Mouse (Mus musculus): ENCODE data around the gene C2cd2. TPM values are rescaled to one million over a fixed set of nuclear protein-coding genes. Genes with fewer than 3 reads are reported as not detected.
A peak's percentile ranks its signal among the peaks of the same experiment; 100 is the strongest.
"Not testable (repeated sequence)": the region's sequence is repeated elsewhere in the genome, so short reads cannot be mapped to it uniquely, and the experiment has no call there.

The C2cd2 gene
- 9.8 and 15.1 TPM in 2 replicates for total RNA-seq (2014; fragmentation: Nextera tagmentation)
- 7.3 and 10.4 TPM in 2 replicates for total RNA-seq (2017)
- 19.5 and 19.7 TPM in 2 replicates for polyA plus RNA-seq (2012)

DNA sequence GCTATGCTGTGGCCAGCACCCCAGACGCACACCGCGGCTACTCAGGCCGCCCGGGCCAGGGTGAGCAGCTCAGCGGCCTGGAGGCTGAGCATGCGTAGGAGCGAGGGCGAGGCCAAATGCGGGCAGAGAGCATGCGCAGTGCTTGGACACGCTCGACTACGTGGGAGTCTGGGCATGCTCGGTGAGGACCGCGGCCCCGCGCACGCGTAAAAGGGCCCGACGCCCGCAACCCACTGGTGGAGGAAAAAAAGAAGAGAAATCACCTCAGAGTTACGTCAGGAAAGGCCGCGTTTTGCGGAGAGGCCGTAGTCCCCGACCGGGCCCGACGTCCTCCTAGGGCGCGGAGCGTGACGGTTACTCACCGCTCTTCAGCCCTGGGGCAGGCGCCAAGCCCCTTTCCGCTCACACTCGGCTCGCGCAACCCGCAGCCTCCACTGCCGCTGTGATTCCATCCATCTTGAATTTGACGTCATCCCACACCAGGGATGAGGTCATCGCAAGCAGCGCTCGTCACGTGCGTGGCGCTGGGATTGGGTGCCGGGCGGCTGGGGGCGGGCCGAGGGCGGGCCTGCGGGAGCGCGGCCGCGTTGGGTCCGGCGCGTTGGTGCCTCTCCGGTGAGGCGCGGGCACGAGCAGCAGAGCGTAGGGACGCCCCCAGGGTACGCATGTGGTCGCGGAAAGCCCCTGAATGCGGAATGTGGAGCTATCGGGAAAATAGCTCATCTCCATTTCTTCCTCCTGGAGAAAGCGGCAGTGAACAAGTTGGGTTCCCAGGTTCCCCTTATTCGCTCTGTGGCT lies at the start of gene C2cd2, which contains the start of gene Zbtb21:
TSS of gene C2cd2 (minus strand) at position 448 of the 798 bp plus-strand sequence.
TSS of gene Zbtb21 (minus strand) at position 472 of the 798 bp plus-strand sequence.
- H3K4me1 ChIP-seq (ENCODE audit: insufficient read depth, low read depth, low read length): peaks cover 48% of the 10 kb centered on the region
- peaks cover 12% of the 10 kb centered on the region for H3K36me3 ChIP-seq (replicated peaks)

GRCm38 (mm10) chr16:97997383-97997731 lies 35.0 kb upstream of the C2cd2 start:
- not testable (repeated sequence) for DNase-seq (ENCODE audit: low spot score); H3K27me3 ChIP-seq (ENCODE audit: insufficient read depth, low read length)
- H3K36me3 ChIP-seq (replicated peaks): peaks cover 24% of the 10 kb centered on the region
- peaks cover 21% of the 10 kb centered on the region for H3K9me3 ChIP-seq (replicated peaks)
- H3K4me3 ChIP-seq (ENCODE audit: low read depth, low read length): peak overlapping the region; percentile 77
- peak; percentile 6; the same call in 1 of the 2 replicates for ATAC-seq (ENCODE audit: extremely low read depth, insufficient number of reproducible peaks, low FRiP score, poor library complexity, severe bottlenecking)
- H3K4me1 ChIP-seq (ENCODE audit: insufficient read depth, low read depth, low read length): peaks cover 20% of the 10 kb centered on the region

More for the DNA sequence above, at the start of gene C2cd2, which contains the start of gene Zbtb21:
- H3K27me3 ChIP-seq (ENCODE audit: insufficient read depth, low read length): no peaks in the 10 kb centered on the region
- H3K4me3 ChIP-seq (ENCODE audit: low read depth, low read length): peak within 1 kb of the TSS; percentile 93
- H3K9me3 ChIP-seq (replicated peaks): no peaks in the 10 kb centered on the region
- ATAC-seq (ENCODE audit: extremely low read depth, insufficient number of reproducible peaks, low FRiP score, poor library complexity, severe bottlenecking) (peak; percentile 81), DNase-seq (ENCODE audit: low spot score) (peak; percentile 93)
- no peak for TF ChIP-seq POLR2AphosphoS5 (IDR thresholded peaks at IDR 0.05; ENCODE audit: insufficient replicate concordance, low read depth, low read length)
- TF ChIP-seq CTCF (IDR thresholded peaks at IDR 0.05; ENCODE audit: low read depth, low read length): no peak
- no peak for TF ChIP-seq GATA2 (IDR thresholded peaks at IDR 0.05; ENCODE audit: borderline replicate concordance, low read depth, low read length)
- TF ChIP-seq GATA1 (IDR thresholded peaks at IDR 0.05; ENCODE audit: borderline replicate concordance, low read length): no peak
- TF ChIP-seq TAL1 (conservative IDR thresholded peaks at IDR 0.05; ENCODE audit: low read depth, low read length): no peak

GRCm38 (mm10) chr16:97996616-97997382 lies 34.4 kb upstream of the C2cd2 start, which contains the start of gene B230307C23Rik:
B230307C23Rik (plus strand) TSS chr16:97997315.
- Histone ChIP-seq H3K9me3 (replicated peaks) (peaks cover 16% of the 10 kb centered on the region), H3K4me1 (ENCODE audit: insufficient read depth, low read depth, low read length) (peaks cover 20% of the 10 kb centered on the region), H3K27me3 (ENCODE audit: insufficient read depth, low read length) (0 out of 2 replicates have a peak, but pooled peaks cover 4% of the 10 kb centered on the region), H3K4me3 (ENCODE audit: low read depth, low read length) (peak within 1 kb of the TSS; percentile 77), H3K36me3 (replicated peaks) (peaks cover 18% of the 10 kb centered on the region)
- DNase-seq (ENCODE audit: low spot score) (peak; percentile 77), ATAC-seq (ENCODE audit: extremely low read depth, insufficient number of reproducible peaks, low FRiP score, poor library complexity, severe bottlenecking) (peak; percentile 94)
- no peak for TF ChIP-seq GATA2 (IDR thresholded peaks at IDR 0.05; ENCODE audit: borderline replicate concordance, low read depth, low read length)
- TF ChIP-seq CTCF (IDR thresholded peaks at IDR 0.05; ENCODE audit: low read depth, low read length): no peak
- no peak for TF ChIP-seq TAL1 (conservative IDR thresholded peaks at IDR 0.05; ENCODE audit: low read depth, low read length)
- TF ChIP-seq POLR2AphosphoS5 (IDR thresholded peaks at IDR 0.05; ENCODE audit: insufficient replicate concordance, low read depth, low read length): no peak
- no peak for TF ChIP-seq GATA1 (IDR thresholded peaks at IDR 0.05; ENCODE audit: borderline replicate concordance, low read length)

GRCm38 (mm10) chr16:97995849-97996615 lies 33.6 kb upstream of the C2cd2 start:
- Histone ChIP-seq H3K4me3 (ENCODE audit: low read depth, low read length) (peak overlapping the region; percentile 77), H3K9me3 (replicated peaks) (peaks cover 15% of the 10 kb centered on the region), H3K4me1 (ENCODE audit: insufficient read depth, low read depth, low read length) (peaks cover 20% of the 10 kb centered on the region), H3K36me3 (replicated peaks) (peaks cover 18% of the 10 kb centered on the region), H3K27me3 (ENCODE audit: insufficient read depth, low read length) (0 out of 2 replicates have a peak, but pooled peaks cover 4% of the 10 kb centered on the region)
- ATAC-seq (ENCODE audit: extremely low read depth, insufficient number of reproducible peaks, low FRiP score, poor library complexity, severe bottlenecking): no peak
- DNase-seq (ENCODE audit: low spot score): no peak
- no peak for TF ChIP-seq TAL1 (conservative IDR thresholded peaks at IDR 0.05; ENCODE audit: low read depth, low read length)
- TF ChIP-seq GATA2 (IDR thresholded peaks at IDR 0.05; ENCODE audit: borderline replicate concordance, low read depth, low read length): no peak
- no peak for TF ChIP-seq GATA1 (IDR thresholded peaks at IDR 0.05; ENCODE audit: borderline replicate concordance, low read length)
- no peak for TF ChIP-seq CTCF (IDR thresholded peaks at IDR 0.05; ENCODE audit: low read depth, low read length)
- no peak for TF ChIP-seq POLR2AphosphoS5 (IDR thresholded peaks at IDR 0.05; ENCODE audit: insufficient replicate concordance, low read depth, low read length)

DNA sequence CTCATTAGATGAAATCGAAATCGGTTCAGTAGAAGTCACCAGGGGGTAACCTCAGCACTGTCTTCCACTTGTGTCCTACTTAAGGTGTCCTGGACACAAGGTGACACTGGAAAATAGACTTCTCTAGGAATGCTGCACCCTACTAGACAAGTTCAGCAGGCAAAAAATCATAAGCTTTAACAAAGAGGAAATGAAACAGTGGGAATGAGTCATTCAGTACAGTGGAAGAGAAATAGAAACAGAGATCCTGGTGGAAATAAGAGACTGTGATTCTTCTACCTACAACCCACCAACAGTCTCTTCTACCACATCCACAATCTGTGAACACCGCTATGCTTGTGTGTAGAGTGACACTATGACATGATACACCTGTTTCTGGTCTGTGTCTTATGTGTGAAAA lies 30.1 kb upstream of the C2cd2 start:
- ATAC-seq (ENCODE audit: extremely low read depth, insufficient number of reproducible peaks, low FRiP score, poor library complexity, severe bottlenecking); H3K4me3 ChIP-seq (ENCODE audit: low read depth, low read length); DNase-seq (ENCODE audit: low spot score); H3K9me3 ChIP-seq (replicated peaks); H3K36me3 ChIP-seq (replicated peaks); H3K27me3 ChIP-seq (ENCODE audit: insufficient read depth, low read length): not testable (repeated sequence)
- peaks cover 13% of the 10 kb centered on the region for H3K4me1 ChIP-seq (ENCODE audit: insufficient read depth, low read depth, low read length)

DNA sequence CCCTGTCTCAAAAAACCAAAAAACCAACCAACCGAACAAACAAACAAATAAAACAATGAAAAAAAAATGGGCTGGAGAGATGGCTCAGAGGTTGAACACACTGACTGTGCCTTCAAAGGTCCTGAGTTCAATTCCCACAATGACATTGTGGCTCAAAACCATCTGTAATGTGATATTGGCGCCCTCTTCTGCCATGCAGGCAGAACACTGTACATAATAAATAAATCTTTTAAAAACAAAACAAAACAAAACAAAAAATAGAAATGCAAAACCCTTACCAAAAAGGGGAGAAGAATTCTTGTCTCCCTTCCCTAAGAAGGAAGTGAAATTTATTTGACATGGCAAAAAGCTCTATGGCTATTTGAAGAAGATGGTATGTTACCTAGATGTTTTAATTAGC lies 29.1 kb upstream of the C2cd2 start:
- peaks cover 8% of the 10 kb centered on the region; the same call in 1 of the 2 replicates for H3K27me3 ChIP-seq (ENCODE audit: insufficient read depth, low read length)
- DNase-seq (ENCODE audit: low spot score) (no peak), ATAC-seq (ENCODE audit: extremely low read depth, insufficient number of reproducible peaks, low FRiP score, poor library complexity, severe bottlenecking) (no peak)
- peaks cover 10% of the 10 kb centered on the region for H3K4me1 ChIP-seq (ENCODE audit: insufficient read depth, low read depth, low read length)
- no peaks in the 10 kb centered on the region for H3K9me3 ChIP-seq (replicated peaks)
- H3K36me3 ChIP-seq (replicated peaks): no peaks in the 10 kb centered on the region
- TF ChIP-seq CTCF (IDR thresholded peaks at IDR 0.05; ENCODE audit: low read depth, low read length): no peak
- TF ChIP-seq TAL1 (conservative IDR thresholded peaks at IDR 0.05; ENCODE audit: low read depth, low read length): no peak
- TF ChIP-seq GATA2 (IDR thresholded peaks at IDR 0.05; ENCODE audit: borderline replicate concordance, low read depth, low read length): no peak
- TF ChIP-seq GATA1 (IDR thresholded peaks at IDR 0.05; ENCODE audit: borderline replicate concordance, low read length): no peak
- no peak for TF ChIP-seq POLR2AphosphoS5 (IDR thresholded peaks at IDR 0.05; ENCODE audit: insufficient replicate concordance, low read depth, low read length)
- H3K4me3 ChIP-seq (ENCODE audit: low read depth, low read length): no peak overlapping the region
